Mouse (Mus musculus) subcutaneous adipose tissue, adult 2 months (tissue): ENCODE results near the gene Asap3. TPM values are rescaled to one million over a fixed set of nuclear protein-coding genes. Genes with fewer than 3 reads are reported as not detected.

Experiments used
- polyA plus RNA-seq: library from polyadenylated mRNA; depleted of rRNA; stranded (reverse); fragments of >200 nt; gene quantifications from 2 replicates; pipeline ENCODE4 v1.2.3, GENCODE M21; 2012; ENCODE audit warnings: low replicate concordance; rRNA removed

The Asap3 gene
- 8.9 and 12.2 TPM in 2 replicates for polyA plus RNA-seq

DNA sequence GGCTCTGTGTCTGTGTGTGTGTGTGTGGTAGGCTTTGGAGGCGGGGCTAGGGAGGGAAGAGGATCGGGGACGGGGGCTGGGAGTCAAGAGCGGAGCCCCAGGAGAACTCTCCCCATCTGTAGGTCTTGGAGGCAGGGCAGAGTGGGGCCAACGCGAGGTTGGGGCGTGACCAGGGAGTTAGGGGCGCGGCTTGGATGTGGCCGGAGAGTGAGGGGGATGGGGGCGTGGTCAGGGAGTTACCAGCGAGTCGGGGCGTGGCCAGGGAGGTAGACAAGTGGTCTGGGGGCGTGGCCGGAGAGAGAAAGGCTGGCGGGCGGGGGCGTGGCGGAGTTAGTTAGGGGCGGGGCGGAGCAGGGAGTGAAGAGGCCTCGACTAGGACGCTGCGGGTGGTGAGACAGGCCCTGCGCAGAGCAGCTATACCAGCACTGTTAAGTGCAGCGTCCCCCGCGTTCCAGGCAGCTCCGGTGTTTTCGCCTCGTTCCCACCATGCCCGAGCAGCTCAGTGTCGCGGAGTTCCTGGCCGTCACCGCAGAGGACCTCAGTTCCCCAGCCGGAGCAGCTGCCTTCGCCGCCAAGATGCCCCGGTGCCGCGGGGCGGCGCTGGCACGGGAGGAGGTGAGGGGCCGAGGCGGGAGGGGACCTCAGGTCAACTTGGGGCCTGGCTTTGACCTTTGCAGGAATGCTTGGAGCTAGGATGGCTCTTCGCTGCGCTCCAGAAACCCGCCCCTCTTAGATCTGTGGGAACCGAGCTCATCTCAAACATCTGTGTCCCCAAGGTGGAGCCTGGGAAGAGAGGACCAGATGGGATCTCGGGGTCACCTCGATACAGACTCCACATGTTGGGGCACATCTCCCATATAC, at the start of gene Asap3:
TSS of gene Asap3 (plus strand) at position 333 of the 861 bp plus-strand sequence.

DNA sequence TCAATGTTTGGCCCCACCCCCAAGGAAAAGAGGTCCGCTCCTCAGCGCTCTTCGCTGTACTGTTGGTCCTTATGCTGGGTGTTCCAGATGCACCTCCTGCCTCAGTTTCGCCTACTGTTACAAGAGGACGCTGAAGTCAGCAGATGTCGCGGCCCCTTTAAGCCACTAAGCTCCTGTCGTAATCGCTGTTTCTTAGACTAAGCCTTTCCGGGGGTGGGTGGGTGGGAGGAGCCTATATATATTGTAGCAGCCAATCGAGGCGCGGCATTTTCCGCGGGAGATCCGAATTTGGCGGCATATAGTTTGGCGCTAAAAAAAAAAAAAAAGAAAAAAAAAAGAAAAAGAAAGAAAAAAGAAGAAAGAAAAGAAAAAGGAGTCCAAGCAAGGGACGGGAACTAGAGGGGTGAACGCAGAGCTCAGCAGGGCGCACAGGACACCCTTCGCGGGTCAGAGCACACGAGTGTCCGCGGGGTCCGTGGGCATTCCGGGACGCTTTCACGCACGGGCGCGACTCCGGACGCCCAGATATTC, 34.1 kb upstream of the Asap3 start, which contains the start of gene E2f2:
TSS of gene E2f2 (plus strand) at position 384 of the 531 bp plus-strand sequence.

DNA sequence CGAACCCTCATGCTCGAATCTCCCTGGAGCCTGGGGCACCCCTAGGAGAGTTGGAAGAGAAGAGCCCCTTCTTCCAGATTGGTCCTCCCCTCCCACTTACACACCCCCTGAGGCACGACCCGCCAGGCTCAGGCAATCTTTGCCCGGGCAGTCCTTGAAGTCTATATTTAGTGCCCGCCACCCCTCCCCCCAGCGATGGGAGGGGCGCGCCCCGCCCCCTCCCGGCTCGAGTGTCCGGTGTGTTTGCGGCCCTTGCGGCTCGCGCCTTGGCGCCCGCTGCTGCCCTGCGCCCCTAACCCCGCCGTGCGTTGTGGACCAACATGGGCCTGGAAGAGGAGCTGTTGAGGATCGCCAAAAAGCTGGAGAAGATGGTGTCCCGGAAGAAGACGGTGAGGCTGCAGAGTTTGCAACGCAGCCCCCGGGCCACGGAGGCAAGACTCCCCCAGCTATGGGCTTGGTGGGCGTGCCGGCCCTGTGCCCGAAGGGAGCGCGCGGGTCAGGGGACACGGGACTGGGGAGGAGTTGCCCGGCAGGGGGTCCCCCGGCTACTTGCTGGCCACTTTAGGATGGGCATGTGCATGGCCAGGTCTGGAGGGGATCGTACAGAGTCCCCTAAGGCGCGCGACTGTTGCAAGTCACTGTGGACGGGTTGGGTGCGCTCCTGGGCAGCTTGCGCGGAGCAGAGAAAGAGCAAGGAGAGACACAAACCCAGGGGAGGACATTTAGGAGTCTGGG, 41.7 kb downstream of the Asap3 start, which contains the start of gene Tcea3:
TSS of gene Tcea3 (plus strand) at position 1 of the 735 bp plus-strand sequence.

DNA sequence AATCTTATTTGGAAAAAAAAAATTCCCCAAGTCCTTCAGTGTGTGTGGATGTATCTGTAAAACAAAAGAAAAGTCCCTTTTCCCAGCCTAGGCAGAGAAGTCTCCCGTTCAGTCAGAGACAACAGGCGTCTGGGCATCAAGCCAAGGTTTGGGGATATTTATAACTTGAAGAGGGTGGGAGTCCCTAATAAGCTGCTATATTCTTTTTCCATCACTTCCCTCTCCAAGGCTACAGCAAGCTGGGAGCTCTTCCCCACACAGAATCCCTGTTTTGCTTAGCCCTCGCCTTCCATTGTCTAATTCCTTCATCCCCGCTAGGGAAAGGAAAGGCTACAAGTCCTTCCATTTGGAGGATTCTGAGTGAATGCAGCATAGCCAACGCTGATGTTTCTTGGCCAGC, 78.3 kb downstream of the Asap3 start, which contains the start of gene Zfp46:
TSS of gene Zfp46 (plus strand) at position 229 of the 400 bp plus-strand sequence.

Other genes starting within 250 kb of the Asap3 start
- 57.0 and 108 TPM in 2 replicates for gene Gale, start 242.6 kb upstream of the Asap3 start, polyA plus RNA-seq
- 85.5 and 106 TPM in 2 replicates for gene Lypla2, start 233.7 kb upstream of the Asap3 start, polyA plus RNA-seq
- 29.8 and 33.2 TPM in 2 replicates for gene Pithd1, start 219.1 kb upstream of the Asap3 start, polyA plus RNA-seq
- 19.0 and 25.7 TPM in 2 replicates for gene Eloa, start 184.6 kb upstream of the Asap3 start, polyA plus RNA-seq
- gene Rpl11, start 152.9 kb upstream of the Asap3 start, polyA plus RNA-seq, result 315 and 453 TPM in 2 replicates
- gene Id3, start 62.9 kb upstream of the Asap3 start, polyA plus RNA-seq, result 273 and 327 TPM in 2 replicates
- 3.5 and 3.9 TPM in 2 replicates for gene E2f2, start 34.0 kb upstream of the Asap3 start, polyA plus RNA-seq
- gene Tcea3, start 41.4 kb downstream of the Asap3 start, polyA plus RNA-seq, result 2.8 and 2.9 TPM in 2 replicates
- 22.3 and 27.7 TPM in 2 replicates for gene Zfp46, start 78.3 kb downstream of the Asap3 start, polyA plus RNA-seq
- 9.9 and 21.0 TPM in 2 replicates for gene Hnrnpr, start 104.6 kb downstream of the Asap3 start, polyA plus RNA-seq
- gene Htr1d, start 217.2 kb downstream of the Asap3 start, polyA plus RNA-seq, result 0.46 TPM in 1 of 2 replicates, not detected in the other